Mouse (Mus musculus) MEL (cell line): ENCODE measurements around the gene Gnpnat1. TPM values are rescaled to one million over a fixed set of nuclear protein-coding genes. Genes with fewer than 3 reads are reported as not detected.
"Not testable (repeated sequence)": the region's sequence is repeated elsewhere in the genome, so short reads cannot be mapped to it uniquely, and the experiment has no call there.

Experiments
- DNase-seq: peaks from one replicate; pipeline ENCODE4 v3.0.0; 2011; ENCODE audit warnings: low read depth, low spot score
- H3K27ac ChIP-seq: 2 replicates; pipeline ENCODE4 v1.5.1; 2012; ENCODE audit warnings: low read depth, mild to moderate bottlenecking, control low read depth, low read length, moderate library complexity; ENCODE audit not compliant: control insufficient read depth
- H3K27me3 ChIP-seq, 2 experiments: fragments of 150-350 bp in 1 of 2; sonication (generic) in 1 of 2; 2 replicates each; pipeline ENCODE4 v1.6.1; 2012; ENCODE audit warnings: low read length in 2 of 2, mild to moderate bottlenecking in 2 of 2, improper control_type of control experiment in 1 of 2, moderate library complexity in 1 of 2; ENCODE audit not compliant: insufficient read depth in 2 of 2, control insufficient read depth in 1 of 2
- H3K36me3 ChIP-seq, 2 experiments: 2 replicates each; pipeline ENCODE4 v1.6.1; 2012 to 2014; ENCODE audit warnings: low read length in 2 of 2, improper control_type of control experiment in 1 of 2, inconsistent platforms in 1 of 2, mild to moderate bottlenecking in 1 of 2; ENCODE audit not compliant: insufficient read depth in 2 of 2, control insufficient read depth in 1 of 2
- H3K4me1 ChIP-seq, 2 experiments: fragments of 150-350 bp in 1 of 2; sonication (generic) in 1 of 2; 2 replicates each; pipeline ENCODE4 v1.6.1; 2012; ENCODE audit warnings: low read length in 2 of 2, improper control_type of control experiment in 1 of 2, mild to moderate bottlenecking in 1 of 2; ENCODE audit not compliant: insufficient read depth in 2 of 2, control insufficient read depth in 1 of 2
- H3K4me3 ChIP-seq, 2 experiments: fragments of 150-350 bp in 1 of 2; sonication (generic) in 1 of 2; 2 replicates each; pipeline ENCODE4 v1.5.1; 2012; ENCODE audit warnings: low read depth in 2 of 2, low read length in 2 of 2, mild to moderate bottlenecking in 2 of 2, moderate library complexity in 2 of 2, control low read depth in 1 of 2, improper control_type of control experiment in 1 of 2; ENCODE audit not compliant: control insufficient read depth in 1 of 2, insufficient read depth in 1 of 2
- H3K79me2 ChIP-seq: 2 replicates; pipeline ENCODE4 v1.6.1; 2012; ENCODE audit warnings: mild to moderate bottlenecking, low read length, moderate library complexity; ENCODE audit not compliant: control insufficient read depth, poor library complexity, insufficient read depth
- H3K9ac ChIP-seq: 2 replicates; pipeline ENCODE4 v1.6.1; 2012; ENCODE audit warnings: low read depth, mild to moderate bottlenecking, control low read depth, low read length, moderate library complexity; ENCODE audit not compliant: control insufficient read depth, poor library complexity, severe bottlenecking
- H3K9me3 ChIP-seq: fragments of 150-350 bp; sonication (generic); replicated peaks from 2 replicates; pipeline ENCODE4 v1.6.1; 2012; ENCODE audit warnings: mild to moderate bottlenecking, low read length, improper control_type of control experiment, moderate library complexity; ENCODE audit not compliant: insufficient read depth
- BHLHE40 ChIP-seq: IDR thresholded peaks from 2 replicates; pipeline ENCODE4 v1.6.1; 2012; ENCODE audit warnings: low read depth, mild to moderate bottlenecking, inconsistent platforms, low read length, improper control_type of control experiment, borderline replicate concordance
- CHD2 ChIP-seq: IDR thresholded peaks from 2 replicates; pipeline ENCODE4 v1.6.1; 2011; ENCODE audit warnings: low read length, improper control_type of control experiment
- EP300 ChIP-seq, 2 experiments: IDR thresholded peaks; 2 replicates each; pipeline ENCODE4 v1.6.1; 2011; ENCODE audit warnings: improper control_type of control experiment in 2 of 2, low read length in 2 of 2, low read depth in 1 of 2, mild to moderate bottlenecking in 1 of 2
- MAX ChIP-seq: IDR thresholded peaks from 2 replicates; pipeline ENCODE4 v1.6.1; 2011; ENCODE audit warnings: low read length, improper control_type of control experiment
- MXI1 ChIP-seq: IDR thresholded peaks from 2 replicates; pipeline ENCODE4 v1.6.1; 2011; ENCODE audit warnings: mild to moderate bottlenecking, low read depth, low read length, improper control_type of control experiment
- MYB ChIP-seq: IDR thresholded peaks from 2 replicates; pipeline ENCODE4 v1.6.1; 2011; ENCODE audit warnings: mild to moderate bottlenecking, low read depth, low read length, improper control_type of control experiment
- MYC ChIP-seq: IDR thresholded peaks from 2 replicates; pipeline ENCODE4 v1.6.1; 2011; ENCODE audit warnings: low read depth, mild to moderate bottlenecking, low read length, improper control_type of control experiment, moderate library complexity
- SMC3 ChIP-seq: IDR thresholded peaks from 2 replicates; pipeline ENCODE4 v1.6.1; 2011; ENCODE audit warnings: low read depth, low read length, improper control_type of control experiment
- TBP ChIP-seq: IDR thresholded peaks from 2 replicates; pipeline ENCODE4 v1.8.0; 2011; ENCODE audit warnings: low read depth, low read length, improper control_type of control experiment
- USF1 ChIP-seq: IDR thresholded peaks from 2 replicates; pipeline ENCODE4 v1.6.1; 2014; ENCODE audit warnings: low read depth, mild to moderate bottlenecking, inconsistent platforms, low read length, improper control_type of control experiment, moderate library complexity
- ZKSCAN1 ChIP-seq: IDR thresholded peaks from 2 replicates; pipeline ENCODE4 v1.6.1; 2012; ENCODE audit warnings: low read depth, mild to moderate bottlenecking, inconsistent platforms, low read length, improper control_type of control experiment, moderate library complexity
- polyA plus RNA-seq, 2 experiments: library from polyadenylated mRNA; stranded (reverse) in 1 of 2; unstranded in 1 of 2; fragments of >175 nt in 1 of 2; fragments of >200 nt in 1 of 2; gene quantifications; 2 replicates each; pipeline versions ENCODE4 v1.2.1 to v1.2.4; 2012; ENCODE audit warnings: low replicate concordance in 2 of 2, low read depth in 1 of 2; ENCODE audit not compliant: insufficient read length in 2 of 2, insufficient read depth in 1 of 2, missing spikeins in 1 of 2
- total RNA-seq: library from RNA; depleted of rRNA; stranded (reverse); fragments of 300-350 nt; gene quantifications from 2 replicates; pipeline ENCODE4 v1.2.3, GENCODE M21; 2012; rRNA removed

The Gnpnat1 gene
- total RNA-seq (22.1 and 24.8 TPM in 2 replicates), polyA plus RNA-seq (10 to 100 TPM in 1 of 2 experiments, not detected in 1; 26.8 TPM)

GRCm38 (mm10) chr14:45404813-45405212, at the start of gene Gnpnat1:
Gnpnat1 (minus strand) TSS chr14:45404913.
- H3K4me1 ChIP-seq, H3K36me3 ChIP-seq, H3K79me2 ChIP-seq, H3K27me3 ChIP-seq, H3K9me3 ChIP-seq, DNase-seq, H3K4me3 ChIP-seq, H3K9ac ChIP-seq, H3K27ac ChIP-seq: not testable (repeated sequence)

- H3K27ac ChIP-seq = 0 out of 2 replicates have a peak overlapping the region, but pooled peaks have one; percentile 28
- DNase-seq = no peak
- no peaks in the 10 kb centered on the region for H3K9me3 ChIP-seq
- no peaks in the 10 kb centered on the region for H3K79me2 ChIP-seq
- H3K4me3 ChIP-seq = no peak overlapping the region
- H3K36me3 ChIP-seq = peaks cover 0 to 11% of the 10 kb centered on the region in 2 experiments; a peak in 2 of 4 replicates
- no peaks in the 10 kb centered on the region; a peak in 1 of 4 replicates for H3K27me3 ChIP-seq
- TF ChIP-seq MAX (no peak), SMC3 (no peak), TBP (no peak), CHD2 (no peak), BHLHE40 (no peak), ZKSCAN1 (no peak), MYC (no peak), MXI1 (no peak), USF1 (no peak)
- peaks cover 0 to 15% of the 10 kb centered on the region in 2 experiments; a peak in 3 of 4 replicates for H3K4me1 ChIP-seq
- no peak overlapping the region for H3K9ac ChIP-seq
These were observed 49.0 kb upstream of the Gnpnat1 start for GRCm38 (mm10) chr14:45453538-45454233.

- no peak overlapping the region for H3K4me3 ChIP-seq
- H3K9me3 ChIP-seq = no peaks in the 10 kb centered on the region
- no peak overlapping the region for H3K9ac ChIP-seq
- H3K27me3 ChIP-seq = no peaks in the 10 kb centered on the region; a peak in 1 of 4 replicates
- H3K79me2 ChIP-seq = no peaks in the 10 kb centered on the region
- peak overlapping the region; percentile 28; the same call in 1 of the 2 replicates for H3K27ac ChIP-seq
- H3K4me1 ChIP-seq = peaks cover 0 to 15% of the 10 kb centered on the region in 2 experiments; a peak in 3 of 4 replicates
- H3K36me3 ChIP-seq = peaks cover 0 to 11% of the 10 kb centered on the region in 2 experiments; a peak in 2 of 4 replicates
- no peak for TF ChIP-seq ZKSCAN1
- peak; percentile 63 for TF ChIP-seq USF1
- TF ChIP-seq MAX = peak; percentile 38; the same call in 1 of the 2 replicates
- TF ChIP-seq MYB = peak; percentile 25; the same call in 1 of the 2 replicates
- TF ChIP-seq EP300 (IDR thresholded peaks at IDR 0.05; ENCODE audit: low read depth in 1 of 2, low read length in 2 of 2) = peak in 1 of 2 experiments; percentile 64; a peak in 2 of 4 replicates
- DNase-seq = peak; percentile 33
These were observed 48.3 kb upstream of the Gnpnat1 start for GRCm38 (mm10) chr14:45452861-45453512.
